Mouse (Mus musculus) neural tube, embryonic 11.5 days (tissue): Measurements from ENCODE around the gene Mthfd1l. TPM values are rescaled to one million over a fixed set of nuclear protein-coding genes. Genes with fewer than 3 reads are reported as not detected.
"Not testable (repeated sequence)": the region's sequence is repeated elsewhere in the genome, so short reads cannot be mapped to it uniquely, and the experiment has no call there.

ENCODE experiments used
- ATAC-seq: fragments of 200-750 bp; cut with Nextera tagmentation; 2 replicates; pipeline ENCODE4 v1.8.0; 2017; ENCODE audit warnings: moderate number of reproducible peaks, mild to moderate bottlenecking, moderate TSS enrichment, moderate library complexity; ENCODE audit not compliant: insufficient read depth, low FRiP score, low TSS enrichment
- DNase-seq: peaks from one replicate; pipeline ENCODE4 v3.0.0-alpha.2; 2015; ENCODE audit warnings: low spot score
- H3K27ac ChIP-seq: fragments of 300-500 bp; sonication (generic); 2 replicates; pipeline ENCODE4 v1.5.1; 2014; ENCODE audit warnings: low read depth, mild to moderate bottlenecking, low read length
- H3K27me3 ChIP-seq: fragments of 300-500 bp; sonication (generic); 2 replicates; pipeline ENCODE4 v1.6.1; 2014; ENCODE audit warnings: mild to moderate bottlenecking, low read length, mixed read lengths; ENCODE audit not compliant: control insufficient read depth, insufficient read depth
- H3K36me3 ChIP-seq: fragments of 300-500 bp; sonication (generic); 2 replicates; pipeline ENCODE4 v1.6.1; 2014; ENCODE audit warnings: mild to moderate bottlenecking, low read length, moderate library complexity, mixed read lengths; ENCODE audit not compliant: control insufficient read depth, insufficient read depth
- H3K4me1 ChIP-seq: fragments of 300-500 bp; sonication (generic); 2 replicates; pipeline ENCODE4 v1.6.1; 2014; ENCODE audit warnings: low read length, mixed read lengths; ENCODE audit not compliant: control insufficient read depth, insufficient read depth
- H3K4me2 ChIP-seq: fragments of 300-500 bp; sonication (generic); 2 replicates; pipeline ENCODE4 v1.6.1; 2014; ENCODE audit warnings: low read depth, mild to moderate bottlenecking, moderate library complexity
- H3K4me3 ChIP-seq: fragments of 300-500 bp; sonication (generic); 2 replicates; pipeline ENCODE4 v1.5.1; 2014; ENCODE audit warnings: low read depth, low read length
- H3K9ac ChIP-seq: fragments of 300-500 bp; sonication (generic); 2 replicates; pipeline ENCODE4 v1.6.1; 2014; ENCODE audit warnings: mild to moderate bottlenecking, low read length
- H3K9me3 ChIP-seq: fragments of 300-500 bp; sonication (generic); 2 replicates; pipeline ENCODE4 v1.6.1; 2016; ENCODE audit warnings: low read length; ENCODE audit not compliant: control insufficient read depth
- WGBS: fragments of 180-500 bp; shearing (Covaris S2); extraction: QIAGEN DNeasy Blood & Tissue Kit; methylation state at CpG from one replicate; pipeline ENCODE4 v1.1.7; 2014; 5-methylcytosine and 5-hydroxymethylcytosine counted together
- polyA plus RNA-seq: library from polyadenylated mRNA; unstranded; fragments of >200 nt; fragmentation: Nextera tagmentation; extraction: Ambion mirVana; gene quantifications from 2 replicates; pipeline ENCODE4 v1.2.1, GENCODE M21; 2014

Gene Mthfd1l
- polyA plus RNA-seq, 1 experiment from 2014 or later, result 13.5 TPM

- DNase-seq (no peak), ATAC-seq (no peak)
- Histone ChIP-seq H3K4me2 (no peak overlapping the region), H3K4me1 (no peaks in the 10 kb centered on the region; the same call in 1 of the 2 replicates), H3K9ac (no peak overlapping the region), H3K9me3 (no peaks in the 10 kb centered on the region), H3K27ac (no peak overlapping the region), H3K27me3 (no peaks in the 10 kb centered on the region), H3K36me3 (no peaks in the 10 kb centered on the region), H3K4me3 (no peak overlapping the region)
- WGBS, result 86% methylated on average over 11 of the region's 11 CpGs
Measured at GRCm38 (mm10) chr10:4061071-4061987, 88.4 kb downstream of the Mthfd1l start.

- no peak for ATAC-seq
- H3K27me3 ChIP-seq, result no peaks in the 10 kb centered on the region
- H3K4me1 ChIP-seq, result no peaks in the 10 kb centered on the region; the same call in 1 of the 2 replicates
- no peak overlapping the region for H3K9ac ChIP-seq
- 91% methylated on average over 4 of the region's 4 CpGs for WGBS
- no peaks in the 10 kb centered on the region for H3K36me3 ChIP-seq
- H3K4me3 ChIP-seq, result no peak overlapping the region
- no peak overlapping the region for H3K4me2 ChIP-seq
- DNase-seq, result no peak
- no peaks in the 10 kb centered on the region for H3K9me3 ChIP-seq
- H3K27ac ChIP-seq, result no peak overlapping the region
Measured at GRCm38 (mm10) chr10:4063537-4063936, 90.6 kb downstream of the Mthfd1l start.

DNA sequence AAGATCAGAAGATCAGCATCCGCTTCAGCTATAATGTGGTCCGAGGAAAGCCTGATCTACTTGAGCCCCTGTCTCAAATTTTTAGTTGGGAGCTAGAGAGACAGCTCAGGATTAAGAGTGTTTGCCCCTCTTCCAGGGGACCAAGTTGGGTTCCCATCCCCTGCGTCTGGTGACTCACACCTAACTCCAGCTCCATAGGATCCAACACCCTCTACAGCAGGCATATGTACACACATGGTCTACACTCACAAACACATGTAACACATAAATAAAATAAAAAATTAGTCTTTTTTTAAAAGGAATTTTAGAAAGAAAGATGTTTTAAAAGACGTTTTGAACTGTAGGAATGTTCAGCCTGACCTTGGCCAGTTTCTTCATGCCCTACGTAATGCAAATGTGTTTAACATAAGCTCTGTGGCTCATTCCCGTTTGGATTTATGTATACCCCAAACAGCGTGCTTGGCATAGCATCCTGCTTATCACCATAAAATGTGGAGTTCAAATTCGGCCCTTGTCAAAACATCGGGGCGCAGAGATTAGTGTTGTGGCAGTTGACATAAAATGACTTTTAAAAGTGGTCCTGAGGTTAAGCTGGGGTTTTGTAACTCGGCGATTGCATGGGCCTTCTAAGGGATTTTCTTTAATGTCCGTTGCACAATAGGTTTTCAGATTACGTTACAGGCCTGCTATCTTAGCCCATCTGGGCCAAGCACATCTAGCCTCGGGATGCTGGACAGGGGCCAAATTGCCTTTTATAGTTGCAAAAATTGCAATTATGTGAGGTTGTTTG, 92.6 kb downstream of the Mthfd1l start:
- no peaks in the 10 kb centered on the region for H3K36me3 ChIP-seq
- WGBS, result 90% methylated on average over 15 of the region's 15 CpGs
- H3K9me3 ChIP-seq, result no peaks in the 10 kb centered on the region
- DNase-seq, result no peak
- ATAC-seq, result no peak
- no peaks in the 10 kb centered on the region for H3K4me1 ChIP-seq
- no peak overlapping the region for H3K4me2 ChIP-seq
- H3K27ac ChIP-seq, result no peak overlapping the region
- no peak overlapping the region for H3K4me3 ChIP-seq
- H3K27me3 ChIP-seq, result no peaks in the 10 kb centered on the region
- no peak overlapping the region for H3K9ac ChIP-seq

DNA sequence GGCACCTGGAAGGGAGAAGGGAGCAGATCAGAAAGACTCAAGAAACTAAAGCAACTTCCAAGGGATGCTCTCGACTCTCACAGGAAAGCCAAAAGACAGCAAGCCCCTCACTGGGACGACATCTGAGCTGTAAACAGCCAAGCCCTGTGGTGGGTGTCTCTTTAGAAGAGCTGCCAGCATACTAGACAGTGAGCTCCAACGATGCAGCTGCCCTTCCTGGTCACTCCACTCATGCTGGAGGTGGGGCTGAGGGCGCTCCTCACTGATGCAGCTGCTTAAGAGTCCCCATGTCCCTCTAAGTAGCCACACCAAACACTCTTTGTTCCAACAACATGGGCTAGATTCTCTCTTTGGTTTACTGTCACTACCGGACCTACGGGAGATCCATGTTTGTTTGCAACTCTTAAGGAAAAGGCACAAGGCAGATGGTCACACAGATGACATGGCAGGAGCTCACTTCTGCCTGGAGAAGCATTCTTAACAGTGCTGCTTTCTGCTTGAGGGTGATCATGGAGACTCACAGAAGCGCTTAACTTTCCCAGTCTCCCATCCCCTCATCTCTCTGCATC, 96.4 kb downstream of the Mthfd1l start:
- Histone ChIP-seq H3K9me3 (no peaks in the 10 kb centered on the region), H3K36me3 (no peaks in the 10 kb centered on the region), H3K4me3 (no peak overlapping the region), H3K9ac (no peak overlapping the region), H3K4me2 (no peak overlapping the region), H3K4me1 (no peaks in the 10 kb centered on the region), H3K27ac (no peak overlapping the region), H3K27me3 (no peaks in the 10 kb centered on the region)
- 87% methylated on average over 7 of the region's 7 CpGs for WGBS
- ATAC-seq (no peak), DNase-seq (no peak)

DNA sequence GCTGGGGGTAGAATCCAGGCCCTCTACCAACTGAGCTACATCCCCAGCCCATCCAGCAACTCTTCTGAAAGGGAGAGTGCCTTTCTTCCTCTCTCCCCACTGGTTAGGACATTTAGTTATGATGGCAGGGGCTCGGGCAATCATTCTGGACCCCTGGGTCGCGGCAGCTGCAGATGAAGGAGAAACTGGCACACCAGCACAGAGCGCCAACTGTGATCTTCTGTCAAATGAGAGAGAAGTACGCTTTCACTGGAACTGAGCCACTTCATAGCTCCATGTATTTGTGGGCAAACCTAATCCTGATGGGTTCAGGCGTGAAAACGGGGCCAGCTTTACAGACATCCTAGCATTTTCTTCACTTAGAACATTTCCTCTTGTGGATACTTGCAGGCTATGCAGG, 97.1 kb downstream of the Mthfd1l start:
- no peak for DNase-seq
- H3K36me3 ChIP-seq, result no peaks in the 10 kb centered on the region
- H3K9ac ChIP-seq, result no peak overlapping the region
- 93% methylated on average over 7 of the region's 7 CpGs for WGBS
- no peak for ATAC-seq
- H3K27me3 ChIP-seq, result no peaks in the 10 kb centered on the region
- no peak overlapping the region for H3K4me3 ChIP-seq
- no peaks in the 10 kb centered on the region for H3K4me1 ChIP-seq
- no peak overlapping the region for H3K4me2 ChIP-seq
- H3K9me3 ChIP-seq, result no peaks in the 10 kb centered on the region
- no peak overlapping the region for H3K27ac ChIP-seq

GRCm38 (mm10) chr10:4071069-4071844, 98.3 kb downstream of the Mthfd1l start:
- H3K4me2 ChIP-seq, result no peak overlapping the region
- ATAC-seq, result no peak
- no peak for DNase-seq
- WGBS, result 91% methylated on average over 8 of the region's 8 CpGs
- H3K9me3 ChIP-seq, result no peaks in the 10 kb centered on the region
- no peaks in the 10 kb centered on the region for H3K36me3 ChIP-seq
- no peaks in the 10 kb centered on the region for H3K27me3 ChIP-seq
- no peaks in the 10 kb centered on the region for H3K4me1 ChIP-seq
- no peak overlapping the region for H3K9ac ChIP-seq
- no peak overlapping the region for H3K4me3 ChIP-seq
- H3K27ac ChIP-seq, result no peak overlapping the region

- H3K27me3 ChIP-seq, result no peaks in the 10 kb centered on the region
- no peak overlapping the region for H3K4me3 ChIP-seq
- H3K4me1 ChIP-seq, result no peaks in the 10 kb centered on the region
- H3K36me3 ChIP-seq, result no peaks in the 10 kb centered on the region
- no peak overlapping the region for H3K4me2 ChIP-seq
- 92% methylated on average over 6 of the region's 6 CpGs for WGBS
- ATAC-seq (no peak), DNase-seq (no peak)
- no peaks in the 10 kb centered on the region for H3K9me3 ChIP-seq
- H3K9ac ChIP-seq, result no peak overlapping the region
- H3K27ac ChIP-seq, result no peak overlapping the region
Measured at GRCm38 (mm10) chr10:4071845-4072345, 99.0 kb downstream of the Mthfd1l start.

DNA sequence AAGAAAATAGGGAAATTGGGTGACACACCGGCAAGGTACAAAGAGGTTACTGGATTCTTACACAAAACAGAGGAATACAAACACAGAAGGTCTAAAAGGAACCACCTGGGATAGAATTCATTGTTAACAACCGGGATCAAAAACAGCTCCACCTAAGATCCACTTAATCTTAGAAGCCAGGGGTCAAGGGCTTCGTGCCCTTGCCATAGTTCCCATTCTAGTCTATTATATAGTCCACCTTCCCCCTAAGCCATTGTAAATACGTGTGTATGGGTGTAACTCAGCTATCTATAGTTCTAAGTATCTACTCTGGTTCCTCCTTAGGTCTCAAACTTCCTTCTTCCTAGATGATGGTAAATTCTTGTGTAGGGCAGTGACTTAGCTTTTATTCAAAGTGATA, 99.6 kb downstream of the Mthfd1l start:
- not testable (repeated sequence) for H3K9me3 ChIP-seq, ATAC-seq, H3K4me2 ChIP-seq, H3K9ac ChIP-seq, H3K36me3 ChIP-seq, H3K4me1 ChIP-seq, H3K27me3 ChIP-seq, H3K4me3 ChIP-seq, H3K27ac ChIP-seq, DNase-seq
- 95% methylated on average over 4 of the region's 4 CpGs for WGBS
